Mouse (Mus musculus) megakaryocyte, adult 5-6 weeks (primary cell): ENCODE data around the gene Ppcdc. TPM values are rescaled to one million over a fixed set of nuclear protein-coding genes. Genes with fewer than 3 reads are reported as not detected.
"Not testable (repeated sequence)": the region's sequence is repeated elsewhere in the genome, so short reads cannot be mapped to it uniquely, and the experiment has no call there.

ENCODE experiments used
- ATAC-seq: 2 replicates; pipeline ENCODE4 v1.8.0; 2016; ENCODE audit warnings: mild to moderate bottlenecking, inconsistent platforms; ENCODE audit not compliant: poor library complexity, severe bottlenecking
- total RNA-seq, 2 experiments: library from RNA; stranded (forward) in 1 of 2; stranded (reverse) in 1 of 2; fragments of 153-499, 151-499 nt in 1 of 2; fragments of 221-1000, 200-1000 nt in 1 of 2; gene quantifications; 2 replicates each; pipeline versions ENCODE4 v1.2.3 to v1.2.4; 2015 to 2017

Gene Ppcdc
- total RNA-seq, 2 experiments from 2014 or later, result 14.5 to 15.6 TPM

DNA sequence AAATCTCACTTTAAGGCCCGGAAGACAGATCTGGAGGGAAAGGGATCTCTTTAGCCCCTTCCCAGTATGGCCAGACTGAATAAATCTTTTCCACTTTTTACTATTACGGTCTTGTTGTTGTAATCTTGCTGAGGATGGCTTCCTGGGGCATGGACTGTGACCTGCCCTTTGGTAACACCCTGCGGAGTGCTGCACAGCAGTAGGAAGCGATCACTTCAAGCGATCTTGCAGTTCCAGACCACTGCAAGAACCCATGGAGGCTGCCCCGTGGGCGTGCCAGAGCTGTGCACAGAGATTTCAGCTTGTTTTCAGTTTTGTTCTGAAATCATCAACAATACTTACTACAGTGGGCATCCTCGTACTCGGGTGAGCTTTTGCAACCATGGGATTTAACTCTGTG lies 8.7 kb downstream of the Ppcdc start:
- no peak for ATAC-seq

GRCm38 (mm10) chr9:57428391-57428790 lies 11.5 kb downstream of the Ppcdc start:
- no peak for ATAC-seq

DNA sequence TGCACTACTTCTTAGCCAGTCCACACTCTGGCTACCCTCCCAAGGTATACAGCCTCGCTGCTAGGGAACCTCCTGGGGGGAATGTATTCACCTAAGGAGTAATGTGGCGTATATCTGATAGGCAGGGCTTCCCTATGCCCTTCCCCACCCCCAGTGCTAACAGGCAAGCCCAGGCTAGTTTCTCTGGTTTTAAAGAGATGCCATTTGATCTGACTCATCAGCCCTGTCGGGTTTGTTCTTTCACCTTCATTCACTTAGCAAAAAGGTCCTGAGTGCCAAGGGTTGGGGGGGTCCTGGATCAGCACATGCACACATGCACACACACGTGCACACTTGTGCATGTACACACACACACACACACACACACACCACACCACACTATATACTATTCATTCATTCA lies 12.0 kb downstream of the Ppcdc start:
- ATAC-seq, result no peak

GRCm38 (mm10) chr9:57427123-57427522 lies 12.8 kb downstream of the Ppcdc start:
- not testable (repeated sequence) for ATAC-seq

DNA sequence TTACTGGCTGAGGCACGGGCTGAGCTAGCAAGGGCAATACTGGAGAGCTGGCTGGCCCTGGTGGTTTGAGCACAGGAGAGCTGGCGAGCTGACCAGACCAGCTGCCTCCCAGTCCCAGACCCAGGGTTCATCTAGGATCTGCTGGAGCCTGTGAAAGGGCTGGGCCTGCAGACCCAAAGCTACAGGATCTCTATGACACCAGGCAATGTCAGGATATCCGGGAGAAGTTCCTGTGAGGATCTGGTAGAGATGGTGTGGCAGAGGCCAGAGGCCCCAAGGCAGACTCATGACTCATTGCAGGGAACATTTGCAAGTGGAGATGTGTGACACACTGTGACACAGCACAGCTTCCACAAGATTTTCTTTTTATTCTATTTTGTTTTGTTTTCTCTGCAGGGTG lies 14.8 kb downstream of the Ppcdc start:
- no peak for ATAC-seq

DNA sequence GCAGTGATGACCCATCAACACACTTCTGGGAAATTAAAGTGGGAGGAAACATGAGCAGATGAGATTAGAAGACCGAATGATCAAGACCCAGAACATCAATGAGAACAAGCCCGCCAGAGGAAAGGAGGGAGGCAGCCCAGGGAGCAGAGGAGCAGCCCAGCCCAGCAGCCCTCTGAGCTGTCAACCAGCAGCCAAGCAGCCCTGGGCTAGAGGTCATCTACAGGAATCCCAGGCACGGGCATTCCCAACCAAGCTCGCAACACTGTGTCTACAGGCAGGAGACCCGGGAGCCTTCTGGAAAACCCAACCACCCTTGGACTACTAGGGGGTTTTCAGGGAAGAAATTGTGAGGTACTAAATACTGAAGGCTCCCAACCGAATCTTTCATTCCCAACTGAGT lies 15.9 kb downstream of the Ppcdc start:
- no peak for ATAC-seq

GRCm38 (mm10) chr9:57421688-57422111 lies 18.2 kb downstream of the Ppcdc start:
- ATAC-seq, result no peak

- peak; percentile 99 for ATAC-seq
These were observed 18.8 kb downstream of the Ppcdc start for GRCm38 (mm10) chr9:57421121-57421571.

GRCm38 (mm10) chr9:57420321-57421120 lies 19.4 kb downstream of the Ppcdc start:
- peak; percentile 53 for ATAC-seq

DNA sequence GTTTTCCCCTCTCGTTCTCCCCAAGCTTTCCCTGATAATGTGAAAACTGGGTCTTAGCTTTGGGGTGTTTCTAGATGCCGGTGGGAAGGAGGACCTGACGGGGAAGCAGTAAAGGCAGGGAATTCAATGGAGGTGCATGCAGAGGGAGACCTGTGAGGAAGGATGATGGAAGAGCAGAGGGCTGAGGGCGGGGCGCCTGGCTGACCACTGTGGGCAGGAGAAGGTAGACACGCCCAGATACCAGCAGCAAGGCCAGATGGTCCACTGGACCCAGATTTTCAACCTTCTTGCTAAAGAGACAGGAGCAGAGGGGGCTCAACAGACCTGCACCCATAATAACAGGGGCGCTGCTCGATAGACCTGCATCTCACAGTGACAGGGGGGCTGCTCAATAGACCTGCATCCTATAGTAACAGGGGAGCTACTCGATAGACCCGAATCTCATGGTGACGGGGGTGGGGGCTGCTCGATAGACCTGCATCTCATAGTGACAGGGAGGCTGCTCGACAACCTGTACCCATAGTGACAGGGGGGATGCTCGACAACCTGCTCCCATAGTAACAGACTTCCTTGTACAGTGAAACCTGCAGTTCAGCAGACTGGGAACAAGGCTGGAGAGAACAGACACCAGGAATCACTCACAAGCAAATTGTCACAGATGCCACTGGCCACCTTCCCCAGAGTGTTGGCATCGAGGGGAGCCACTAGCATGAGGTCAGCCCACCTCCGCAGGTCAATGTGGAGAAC lies 20.2 kb downstream of the Ppcdc start:
- ATAC-seq, result no peak

DNA sequence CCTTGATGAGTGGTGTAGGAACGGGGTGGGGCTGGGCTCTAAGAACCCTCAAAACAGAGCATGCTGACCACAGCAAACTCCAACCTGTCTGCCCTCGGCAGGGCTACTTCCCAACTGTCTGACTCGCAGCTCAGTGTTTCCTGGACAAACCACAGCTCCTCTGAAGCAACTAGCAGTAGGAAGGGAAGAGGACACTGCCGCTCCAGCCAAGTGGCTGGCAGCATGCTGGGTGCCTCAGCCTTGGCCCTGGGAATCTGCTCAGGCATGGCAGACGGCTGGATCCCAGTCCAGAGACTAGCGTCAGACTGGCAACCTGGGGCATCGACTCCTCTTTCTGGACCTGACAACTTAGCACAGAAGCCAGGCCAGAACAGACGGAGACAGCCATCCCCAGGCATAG lies 22.6 kb downstream of the Ppcdc start:
- ATAC-seq, result no peak

DNA sequence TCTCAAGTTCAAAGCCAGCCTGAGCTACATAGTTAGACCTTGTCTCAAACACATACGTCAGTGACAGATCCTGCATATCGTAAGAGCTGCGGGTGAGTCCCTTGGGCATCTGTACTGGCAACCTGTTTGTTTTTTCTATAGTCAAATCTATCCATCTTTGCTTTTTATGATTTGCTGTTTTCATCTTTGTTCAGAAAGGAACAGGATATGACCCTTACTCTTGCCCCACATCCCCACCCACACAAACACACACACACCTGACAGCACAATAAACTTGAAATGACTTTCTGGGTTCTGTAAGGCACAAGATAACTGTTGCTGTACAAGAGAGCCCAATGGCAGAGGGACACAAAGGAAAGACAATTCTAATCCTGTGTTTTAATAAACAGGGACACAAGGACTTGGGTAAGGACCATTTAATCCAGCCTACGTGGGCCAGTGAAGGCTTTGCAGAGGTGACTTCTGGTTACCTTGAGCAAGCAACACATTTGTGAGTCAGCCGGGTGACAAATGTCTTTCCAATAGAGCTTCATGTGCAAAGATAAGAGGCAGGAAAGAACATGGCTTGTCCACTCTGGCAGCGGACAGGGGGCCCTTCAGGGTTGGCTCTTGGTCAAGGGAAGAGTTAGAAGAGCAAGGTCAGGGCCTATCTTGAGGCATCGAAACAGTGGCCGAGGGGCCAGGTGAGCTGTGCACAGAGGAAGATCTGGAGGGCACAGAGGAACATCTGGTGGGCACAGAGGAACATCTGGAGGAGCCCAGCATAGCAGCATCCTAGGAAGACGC lies 32.6 kb downstream of the Ppcdc start:
- ATAC-seq, result no peak

- no peak for ATAC-seq
These were observed 33.5 kb downstream of the Ppcdc start for GRCm38 (mm10) chr9:57406395-57406794.

GRCm38 (mm10) chr9:57404036-57404435 lies 35.9 kb downstream of the Ppcdc start:
- no peak for ATAC-seq

GRCm38 (mm10) chr9:57402318-57403251 lies 37.3 kb downstream of the Ppcdc start:
- no peak for ATAC-seq

- ATAC-seq, result no peak
These were observed 41.2 kb downstream of the Ppcdc start for GRCm38 (mm10) chr9:57398773-57399172.

- no peak for ATAC-seq
These were observed 47.0 kb downstream of the Ppcdc start for GRCm38 (mm10) chr9:57392892-57393291.

DNA sequence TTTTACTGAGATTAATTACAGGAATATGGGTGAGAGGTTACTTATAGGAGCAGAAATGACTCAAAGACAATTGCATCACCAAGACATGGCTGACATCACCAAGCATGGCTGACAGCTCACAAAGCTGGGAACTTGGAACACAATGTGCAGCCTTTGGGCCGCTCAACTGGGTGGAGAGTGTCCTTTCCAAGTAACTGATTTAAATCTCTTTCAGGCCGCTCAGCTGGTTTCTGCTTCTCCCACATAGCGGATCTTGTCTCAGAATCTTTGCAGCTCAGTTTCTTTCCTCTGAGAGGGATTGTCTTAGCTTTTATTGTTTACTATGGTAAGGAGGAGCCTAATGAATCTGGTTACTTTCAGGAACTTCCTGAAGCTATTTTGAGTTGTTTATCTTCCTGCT lies 49.1 kb downstream of the Ppcdc start:
- ATAC-seq, result no peak

GRCm38 (mm10) chr9:57389131-57389530 lies 50.8 kb downstream of the Ppcdc start:
- ATAC-seq, result no peak

GRCm38 (mm10) chr9:57386926-57387325 lies 53.0 kb downstream of the Ppcdc start:
- no peak for ATAC-seq
